Mouse (Mus musculus) cerebellum, adult 8-10 months (tissue): ENCODE results near the gene Cul1.

Experiments
- DNase-seq: peaks from one replicate; pipeline ENCODE4 v3.0.0; 2022

Cul1 gene

GRCm38 (mm10) chr6:47494562-47494961 is 41.4 kb downstream of the Cul1 start:
- DNase-seq: no peak

DNA sequence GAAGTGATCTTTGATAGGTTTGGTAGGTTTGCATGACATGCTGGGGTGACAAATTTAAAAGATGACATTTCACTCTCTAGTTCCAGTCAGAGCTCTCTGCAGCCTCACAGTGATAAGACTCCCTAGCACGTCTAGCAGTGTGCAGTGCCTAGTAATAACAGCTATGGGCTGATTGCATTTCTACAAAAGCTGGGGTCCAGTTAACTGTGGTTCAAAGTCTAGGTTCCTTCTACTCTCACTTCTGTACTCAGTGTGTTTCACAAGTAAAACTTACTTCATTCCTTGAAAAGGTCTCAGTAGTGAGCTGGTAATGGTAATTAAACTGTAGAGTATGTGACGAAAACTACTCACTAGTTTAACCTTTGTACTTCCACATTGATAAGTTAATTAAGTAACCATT is 66.8 kb downstream of the Cul1 start:
- DNase-seq: no peak

- no peak for DNase-seq
Measured at GRCm38 (mm10) chr6:47522431-47522830, 69.2 kb downstream of the Cul1 start.

DNA sequence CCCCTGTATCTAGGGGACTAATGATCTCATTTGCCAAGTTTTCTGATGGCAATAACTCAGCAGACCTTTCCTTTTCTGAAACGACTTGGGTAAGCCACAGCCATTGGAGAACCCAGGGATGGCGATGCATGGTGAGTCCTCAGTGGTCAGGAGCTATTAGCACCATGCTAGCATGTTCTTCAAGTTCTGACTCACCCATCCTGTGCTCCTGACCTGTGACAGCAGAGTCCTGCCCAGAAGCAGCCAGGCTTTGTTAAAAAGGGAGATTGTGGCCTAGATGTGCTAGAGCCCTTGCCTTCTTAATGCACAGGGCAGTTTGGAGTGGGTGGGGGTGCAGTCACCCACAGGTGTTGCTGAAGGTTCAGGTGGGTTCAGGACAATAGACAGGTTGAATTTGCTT is 71.8 kb downstream of the Cul1 start:
- no peak for DNase-seq

GRCm38 (mm10) chr6:47526446-47526845 is 73.2 kb downstream of the Cul1 start:
- no peak for DNase-seq

GRCm38 (mm10) chr6:47527129-47527528 is 73.9 kb downstream of the Cul1 start:
- DNase-seq: no peak

DNA sequence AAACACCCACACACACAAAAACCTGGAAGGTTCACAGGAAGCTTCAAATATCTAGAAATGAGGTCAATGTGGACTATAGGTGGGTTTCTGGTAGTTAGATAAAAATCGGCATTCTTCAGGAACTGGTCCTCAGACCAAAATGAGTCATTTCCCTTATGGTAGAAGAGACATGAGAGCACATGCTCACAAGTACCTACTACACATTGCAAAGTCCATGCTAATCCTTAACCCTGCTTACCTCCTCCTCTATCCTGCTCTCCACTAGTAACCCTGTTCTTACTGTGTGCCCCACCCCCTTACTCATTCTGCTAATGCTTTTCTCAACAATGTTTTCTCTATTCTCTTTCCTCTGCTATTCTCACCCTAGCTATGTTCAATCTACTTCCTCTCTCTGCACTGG is 74.5 kb downstream of the Cul1 start:
- DNase-seq: no peak

- DNase-seq: no peak
Measured at GRCm38 (mm10) chr6:47532547-47532946, 79.3 kb downstream of the Cul1 start.

GRCm38 (mm10) chr6:47535333-47535732 is 82.1 kb downstream of the Cul1 start:
- no peak for DNase-seq

GRCm38 (mm10) chr6:47552280-47552679 is 99.1 kb downstream of the Cul1 start:
- DNase-seq: no peak

DNA sequence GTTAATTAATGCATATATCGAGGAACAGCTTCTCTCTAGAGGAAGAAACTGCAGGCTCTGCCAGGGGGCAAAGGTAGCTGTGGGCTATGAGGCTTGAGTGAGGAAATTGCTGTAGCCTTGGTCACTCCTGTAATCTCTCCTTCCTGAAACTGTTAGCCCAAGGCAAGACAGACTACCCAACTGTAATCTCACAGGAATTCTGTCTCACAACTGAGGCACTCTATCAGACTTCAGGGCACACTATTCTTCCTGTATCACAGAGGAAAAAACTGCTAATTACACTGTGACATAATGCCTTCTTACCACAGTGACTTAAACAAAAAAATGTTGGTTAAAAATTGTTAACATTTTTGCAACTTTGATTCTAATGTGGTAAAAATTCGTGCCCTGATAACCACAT is 106.1 kb downstream of the Cul1 start:
- DNase-seq: no peak

DNA sequence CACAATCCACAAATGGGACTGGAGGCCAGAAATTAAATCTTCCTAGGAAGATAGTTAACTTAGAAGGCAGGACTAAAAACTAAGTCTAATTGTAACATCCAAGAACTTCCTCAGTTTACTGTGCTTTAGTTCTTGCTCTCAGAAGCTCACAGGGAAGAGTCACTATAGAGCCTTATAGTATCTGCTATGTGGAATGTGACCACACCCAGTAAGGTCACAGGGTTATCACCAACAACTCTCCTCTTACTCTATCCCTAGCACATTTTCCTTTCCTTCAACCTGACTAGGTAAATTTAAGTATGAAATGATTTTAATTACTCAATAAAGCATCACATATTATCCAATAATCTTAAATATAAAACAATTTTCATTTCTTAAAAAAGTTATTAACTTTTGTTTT is 107.2 kb downstream of the Cul1 start:
- no peak for DNase-seq

DNA sequence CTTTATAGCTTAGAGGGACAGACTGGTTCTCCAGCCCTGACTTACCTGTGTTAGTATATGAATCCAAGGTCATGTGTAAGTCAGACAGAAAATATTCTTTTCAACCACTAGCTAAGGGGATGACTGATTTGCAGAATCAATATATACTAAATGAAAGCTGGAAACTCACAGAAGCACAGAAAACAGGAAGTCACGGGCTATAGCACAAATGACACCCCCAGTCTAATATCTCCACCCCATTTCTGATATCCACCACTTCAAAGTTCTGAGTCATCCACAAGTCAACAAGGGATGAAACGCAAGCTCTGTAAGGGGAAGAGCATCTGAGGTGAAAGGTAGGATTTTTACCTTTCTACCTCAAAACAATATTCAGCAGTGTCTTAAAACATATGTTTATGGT is 107.6 kb downstream of the Cul1 start:
- DNase-seq: no peak

GRCm38 (mm10) chr6:47561426-47561825 is 108.2 kb downstream of the Cul1 start:
- DNase-seq: no peak

DNA sequence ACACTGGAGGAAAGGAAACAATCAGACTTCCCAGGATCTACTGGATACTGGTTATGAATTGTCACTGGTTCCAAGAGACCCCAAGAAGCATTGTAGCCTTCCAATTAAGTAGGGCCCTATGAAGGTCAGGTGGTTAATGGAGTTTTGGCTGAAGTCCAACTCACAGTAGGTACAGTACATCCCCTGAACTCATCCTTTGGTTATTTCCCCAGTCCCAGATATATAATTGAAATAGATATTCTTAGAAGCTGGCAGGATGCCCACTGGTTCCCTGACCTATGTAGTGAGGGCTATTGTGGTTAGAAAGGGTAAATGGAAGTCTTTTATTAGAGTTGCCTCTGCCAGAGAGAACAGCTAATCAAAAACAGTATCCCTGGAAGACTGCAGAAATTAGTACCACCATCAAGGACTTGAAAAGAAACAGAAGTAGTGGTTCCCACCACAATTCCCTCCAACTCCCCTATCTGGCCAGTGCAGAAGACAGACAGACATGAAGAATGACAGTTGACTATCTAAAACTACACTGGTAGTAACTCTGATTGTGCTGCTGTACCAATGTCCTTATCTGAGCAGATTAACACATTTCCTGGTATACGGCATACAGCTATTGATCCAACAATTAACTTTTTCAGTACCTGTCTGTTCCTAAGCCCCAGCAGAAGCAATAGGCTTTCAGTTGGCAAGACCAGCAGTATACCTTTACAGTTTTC is 112.3 kb downstream of the Cul1 start:
- no peak for DNase-seq

- no peak for DNase-seq
Measured at GRCm38 (mm10) chr6:47572887-47573286, 119.7 kb downstream of the Cul1 start.
